Mouse (Mus musculus): Measurements from ENCODE around the gene Olfm4. TPM values are rescaled to one million over a fixed set of nuclear protein-coding genes. Genes with fewer than 3 reads are reported as not detected.

Gene Olfm4
- 3.1 and 6.6 TPM in 2 replicates for polyA plus RNA-seq (2011; ENCODE audit: insufficient read depth, insufficient read length, low replicate concordance, missing spikeins)

DNA sequence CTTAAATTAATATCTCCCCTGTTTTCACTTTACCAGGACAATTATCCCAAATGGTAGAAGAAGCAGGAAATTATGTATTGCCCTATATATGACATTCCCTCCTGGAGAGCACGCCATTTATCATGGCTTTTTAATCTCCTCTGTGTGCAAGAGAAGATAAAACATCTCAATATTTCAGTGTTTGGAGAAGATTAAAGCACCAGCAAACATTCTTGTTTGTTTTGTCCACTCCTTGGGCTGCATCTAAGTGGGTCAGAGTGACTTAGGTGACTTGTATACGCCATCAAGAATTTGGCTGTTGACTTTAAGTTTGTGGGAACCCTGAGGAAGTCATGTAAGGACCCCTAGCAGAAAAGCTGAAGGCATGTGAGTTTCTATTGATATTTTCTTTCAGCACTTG, at the start of gene Olfm4:
Gene Olfm4, plus strand, starts transcription at position 301 of the 400 bp plus-strand sequence.
- H3K4me1 ChIP-seq (ENCODE audit: control insufficient read depth, insufficient read depth, low read length), result no peaks in the 10 kb centered on the region
- no peak for TF ChIP-seq CTCF (IDR thresholded peaks at IDR 0.05; ENCODE audit: control insufficient read depth, insufficient read depth, low read length)
- TF ChIP-seq POLR2A (IDR thresholded peaks at IDR 0.05; ENCODE audit: borderline replicate concordance, control insufficient read depth, low read depth, low read length), result no peak

DNA sequence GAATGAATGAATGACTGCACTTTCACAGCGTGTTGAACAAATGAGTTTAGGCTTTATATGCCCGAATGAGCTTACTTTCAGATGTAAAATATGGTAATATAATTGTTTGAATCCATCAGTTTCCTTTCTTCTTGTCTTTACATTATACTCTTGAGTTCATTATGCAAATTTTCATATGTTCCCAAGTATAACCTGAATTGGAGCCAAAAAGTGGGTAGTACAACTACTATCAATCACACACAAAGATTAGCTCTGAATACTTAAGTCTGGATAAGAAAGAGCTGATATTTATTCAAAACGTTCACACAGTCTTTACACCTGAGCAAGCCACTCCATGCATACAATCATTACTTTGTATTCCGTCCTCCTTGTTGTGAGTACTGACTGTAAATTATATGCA, 49.5 kb upstream of the Olfm4 start:
- Histone ChIP-seq H3K4me1 (ENCODE audit: control insufficient read depth, insufficient read depth, low read length) (no peaks in the 10 kb centered on the region), H3K27ac (ENCODE audit: control insufficient read depth, insufficient read depth, low read depth, low read length, poor library complexity) (no peak overlapping the region), H3K4me3 (replicated peaks; ENCODE audit: control insufficient read depth, low read depth, low read length) (no peak overlapping the region)
- TF ChIP-seq CTCF (IDR thresholded peaks at IDR 0.05; ENCODE audit: control insufficient read depth, insufficient read depth, low read length) (no peak), POLR2A (IDR thresholded peaks at IDR 0.05; ENCODE audit: borderline replicate concordance, control insufficient read depth, low read depth, low read length) (no peak)
- 60% methylated on average over 4 of the region's 4 CpGs for WGBS

More for the DNA sequence above, at the start of gene Olfm4:
- H3K27ac ChIP-seq (ENCODE audit: control insufficient read depth, insufficient read depth, low read depth, low read length, poor library complexity), result no peak within 1 kb of the TSS
- H3K4me3 ChIP-seq (replicated peaks; ENCODE audit: control insufficient read depth, low read depth, low read length), result no peak within 1 kb of the TSS
- 63% methylated on average over 2 of the region's 2 CpGs for WGBS

DNA sequence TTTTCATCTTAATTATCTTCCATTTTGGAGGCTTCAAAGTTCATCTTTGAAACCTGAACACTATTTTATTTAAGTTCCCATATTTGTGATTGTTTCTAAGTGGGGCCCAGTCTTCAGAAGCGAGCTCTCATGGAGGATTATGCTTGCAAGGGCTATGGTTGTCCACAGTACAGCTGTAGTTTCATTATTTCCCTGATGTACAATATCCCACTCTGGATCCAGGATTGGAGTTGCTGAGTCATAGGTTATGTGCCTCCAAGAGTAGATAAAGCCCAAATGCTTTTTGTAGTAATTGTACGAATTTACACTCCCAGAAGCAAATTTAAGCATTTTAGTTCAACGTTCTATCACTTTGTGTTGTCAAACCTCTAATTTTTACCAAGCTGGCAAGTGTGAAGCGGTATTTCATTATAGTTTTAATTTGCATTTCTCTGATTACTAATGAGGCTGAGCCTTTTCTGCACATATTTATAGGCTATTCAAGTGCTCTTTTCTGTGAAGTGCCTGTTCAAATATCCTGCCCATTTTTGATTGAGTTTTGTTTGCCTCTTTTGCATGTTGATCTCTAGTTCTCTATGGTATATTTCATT, 46.9 kb upstream of the Olfm4 start:
- no peak for TF ChIP-seq CTCF (IDR thresholded peaks at IDR 0.05; ENCODE audit: control insufficient read depth, insufficient read depth, low read length)
- no peak for TF ChIP-seq POLR2A (IDR thresholded peaks at IDR 0.05; ENCODE audit: borderline replicate concordance, control insufficient read depth, low read depth, low read length)
- WGBS, result 71% methylated on average over 4 of the region's 4 CpGs
- no peaks in the 10 kb centered on the region for H3K4me1 ChIP-seq (ENCODE audit: control insufficient read depth, insufficient read depth, low read length)
- no peak overlapping the region for H3K27ac ChIP-seq (ENCODE audit: control insufficient read depth, insufficient read depth, low read depth, low read length, poor library complexity)
- H3K4me3 ChIP-seq (replicated peaks; ENCODE audit: control insufficient read depth, low read depth, low read length), result no peak overlapping the region

DNA sequence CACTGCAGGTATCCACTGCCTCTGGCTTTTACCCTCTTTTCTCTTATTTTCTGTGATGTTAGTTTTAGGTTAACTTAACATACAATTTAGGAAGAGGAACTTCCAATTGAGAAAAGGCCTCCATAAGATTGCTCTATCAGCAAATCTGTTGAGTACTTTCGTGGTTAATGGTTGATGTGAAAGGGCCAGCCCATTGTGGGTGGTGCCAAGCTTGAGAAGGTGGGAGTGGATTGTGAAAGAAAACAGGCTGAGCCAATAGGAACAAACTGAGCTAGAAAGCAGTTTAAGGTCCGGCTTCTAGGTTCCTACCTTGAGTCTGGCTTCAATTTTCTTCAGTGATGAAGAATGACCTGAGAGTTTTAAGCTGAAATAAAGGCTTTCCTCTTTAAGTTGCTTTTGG, 38.0 kb upstream of the Olfm4 start:
- 49% methylated on average over 2 of the region's 2 CpGs for WGBS
- Histone ChIP-seq H3K27ac (ENCODE audit: control insufficient read depth, insufficient read depth, low read depth, low read length, poor library complexity) (no peak overlapping the region), H3K4me3 (replicated peaks; ENCODE audit: control insufficient read depth, low read depth, low read length) (no peak overlapping the region), H3K4me1 (ENCODE audit: control insufficient read depth, insufficient read depth, low read length) (no peaks in the 10 kb centered on the region)
- no peak for TF ChIP-seq POLR2A (IDR thresholded peaks at IDR 0.05; ENCODE audit: borderline replicate concordance, control insufficient read depth, low read depth, low read length)
- no peak for TF ChIP-seq CTCF (IDR thresholded peaks at IDR 0.05; ENCODE audit: control insufficient read depth, insufficient read depth, low read length)

DNA sequence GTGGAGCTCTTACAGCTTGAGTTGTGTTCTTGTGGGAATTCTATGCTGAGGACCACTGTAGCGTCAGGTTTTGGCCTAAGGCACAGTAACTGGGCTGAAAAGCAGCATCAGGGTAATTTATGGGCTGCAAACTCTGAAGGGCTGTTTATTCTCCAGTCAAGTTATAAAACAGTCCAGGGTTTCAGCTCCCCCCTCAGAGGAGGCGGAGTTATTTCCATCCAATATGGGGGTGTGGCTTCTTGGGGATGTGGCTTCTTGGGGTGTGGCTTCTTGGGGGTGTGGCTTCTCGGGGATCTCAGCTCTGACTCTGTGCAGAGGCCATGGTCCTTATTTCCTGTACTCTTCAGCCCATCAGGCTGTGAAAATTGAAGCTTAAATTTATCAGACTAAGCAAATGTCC, 28.2 kb upstream of the Olfm4 start:
- H3K27ac ChIP-seq (ENCODE audit: control insufficient read depth, insufficient read depth, low read depth, low read length, poor library complexity), result no peak overlapping the region
- 56% methylated on average over 3 of the region's 3 CpGs for WGBS
- H3K4me3 ChIP-seq (replicated peaks; ENCODE audit: control insufficient read depth, low read depth, low read length), result no peak overlapping the region
- no peaks in the 10 kb centered on the region for H3K4me1 ChIP-seq (ENCODE audit: control insufficient read depth, insufficient read depth, low read length)
- TF ChIP-seq POLR2A (IDR thresholded peaks at IDR 0.05; ENCODE audit: borderline replicate concordance, control insufficient read depth, low read depth, low read length) (no peak), CTCF (IDR thresholded peaks at IDR 0.05; ENCODE audit: control insufficient read depth, insufficient read depth, low read length) (no peak)

DNA sequence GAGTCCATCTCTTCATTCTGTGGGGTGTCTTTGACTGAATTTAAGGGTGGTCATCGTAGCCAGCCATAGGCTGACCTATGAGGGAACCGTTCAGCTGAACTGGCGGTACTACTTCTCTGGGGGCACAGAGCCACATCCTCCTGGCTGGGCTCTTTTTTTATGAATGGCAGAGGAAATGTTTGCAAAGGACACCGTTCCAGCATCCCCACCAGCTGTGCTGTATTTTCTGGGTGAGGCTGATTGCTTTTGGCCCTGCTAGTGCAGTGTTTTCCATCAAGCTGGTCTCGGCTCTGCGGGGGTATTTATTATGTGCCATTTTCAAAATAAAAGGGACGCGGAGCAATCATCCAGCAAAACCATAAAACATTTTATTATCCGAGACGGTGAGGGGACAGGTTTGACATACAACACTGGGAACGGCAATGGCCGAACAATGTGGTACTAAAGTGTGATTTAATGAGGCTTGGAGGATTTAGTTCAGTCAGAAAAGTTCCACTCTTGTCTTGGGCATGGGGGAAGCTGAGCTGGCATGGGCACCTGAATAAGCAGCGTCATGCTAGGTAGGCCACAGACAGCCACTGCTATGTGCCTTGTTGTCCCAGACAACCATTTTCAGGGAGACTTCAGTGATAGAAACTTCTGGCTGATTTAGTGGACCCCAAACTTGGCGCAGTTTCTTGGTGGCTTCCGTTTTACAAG, 25.9 kb upstream of the Olfm4 start:
- Histone ChIP-seq H3K4me3 (replicated peaks; ENCODE audit: control insufficient read depth, low read depth, low read length) (no peak overlapping the region), H3K4me1 (ENCODE audit: control insufficient read depth, insufficient read depth, low read length) (no peaks in the 10 kb centered on the region), H3K27ac (ENCODE audit: control insufficient read depth, insufficient read depth, low read depth, low read length, poor library complexity) (no peak overlapping the region)
- 84% methylated on average over 15 of the region's 15 CpGs for WGBS
- TF ChIP-seq POLR2A (IDR thresholded peaks at IDR 0.05; ENCODE audit: borderline replicate concordance, control insufficient read depth, low read depth, low read length) (no peak), CTCF (IDR thresholded peaks at IDR 0.05; ENCODE audit: control insufficient read depth, insufficient read depth, low read length) (no peak)

DNA sequence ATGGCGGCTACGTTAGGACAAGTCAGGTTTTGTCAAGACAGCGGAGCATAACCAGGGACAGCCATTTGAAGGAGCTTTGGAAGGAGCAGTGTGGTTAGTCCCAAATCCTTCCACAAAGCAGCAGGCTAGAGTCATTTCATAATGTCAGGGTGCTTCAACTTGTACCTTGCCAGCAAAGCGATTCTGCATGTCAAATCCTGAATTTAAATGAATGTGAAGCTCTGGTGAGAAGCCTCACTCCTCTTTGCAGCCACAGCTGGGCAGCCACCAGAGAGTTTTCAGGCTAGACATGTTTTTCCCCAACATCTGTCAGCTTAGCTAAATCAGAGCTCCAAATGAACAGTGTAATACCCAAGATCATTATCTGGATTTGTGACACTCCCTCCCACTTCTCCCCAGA, 22.7 kb upstream of the Olfm4 start:
- Histone ChIP-seq H3K27ac (ENCODE audit: control insufficient read depth, insufficient read depth, low read depth, low read length, poor library complexity) (no peak overlapping the region), H3K4me3 (replicated peaks; ENCODE audit: control insufficient read depth, low read depth, low read length) (no peak overlapping the region), H3K4me1 (ENCODE audit: control insufficient read depth, insufficient read depth, low read length) (no peaks in the 10 kb centered on the region)
- 65% methylated on average over 4 of the region's 4 CpGs for WGBS
- TF ChIP-seq POLR2A (IDR thresholded peaks at IDR 0.05; ENCODE audit: borderline replicate concordance, control insufficient read depth, low read depth, low read length) (no peak), CTCF (IDR thresholded peaks at IDR 0.05; ENCODE audit: control insufficient read depth, insufficient read depth, low read length) (no peak)

DNA sequence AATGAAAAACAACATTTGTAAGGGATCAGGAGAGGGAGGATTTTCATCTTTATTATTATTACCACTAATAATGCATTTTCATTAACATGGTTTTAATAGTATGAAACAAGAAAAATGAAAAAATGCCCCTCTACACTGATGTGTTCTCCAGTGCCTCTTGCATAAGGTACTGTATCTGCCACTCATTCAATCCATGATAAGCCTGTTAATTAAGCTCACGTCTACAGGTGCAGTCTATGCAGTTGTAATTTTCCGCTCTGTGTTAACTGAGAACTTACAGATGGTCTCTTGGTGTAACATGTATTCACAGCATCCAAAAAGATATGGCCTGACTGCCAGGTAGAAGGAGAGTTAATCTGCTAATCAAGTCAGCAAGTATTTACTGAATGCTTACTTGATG, 22.3 kb upstream of the Olfm4 start:
- H3K27ac ChIP-seq (ENCODE audit: control insufficient read depth, insufficient read depth, low read depth, low read length, poor library complexity), result no peak overlapping the region
- TF ChIP-seq CTCF (IDR thresholded peaks at IDR 0.05; ENCODE audit: control insufficient read depth, insufficient read depth, low read length), result no peak
- no peak for TF ChIP-seq POLR2A (IDR thresholded peaks at IDR 0.05; ENCODE audit: borderline replicate concordance, control insufficient read depth, low read depth, low read length)
- 78% methylated on average over 2 of the region's 2 CpGs for WGBS
- no peak overlapping the region for H3K4me3 ChIP-seq (replicated peaks; ENCODE audit: control insufficient read depth, low read depth, low read length)
- H3K4me1 ChIP-seq (ENCODE audit: control insufficient read depth, insufficient read depth, low read length), result no peaks in the 10 kb centered on the region

Data from bone marrow, adult 2 months (tissue).